Mouse (Mus musculus): Measurements from ENCODE around the gene Nutf2.

- TF ChIP-seq CTCF (IDR thresholded peaks at IDR 0.05; ENCODE audit: borderline replicate concordance, insufficient read depth, low read depth, low read length) (no peak), POLR2A (IDR thresholded peaks at IDR 0.05; ENCODE audit: borderline replicate concordance, insufficient read depth, low read length) (peak; percentile 56; the same call in 1 of the 2 replicates)
Observed at GRCm38 (mm10) chr8:105860143-105860981, at the start of gene Nutf2.
